Mouse (Mus musculus) kidney, adult 2 months (tissue): ENCODE results near the gene Alox15. TPM values are rescaled to one million over a fixed set of nuclear protein-coding genes. Genes with fewer than 3 reads are reported as not detected.
A peak's percentile ranks its signal among the peaks of the same experiment; 100 is the strongest.

Experiments used
- DNase-seq: peaks from one replicate; pipeline ENCODE4 v3.0.0; 2021
- H3K27ac ChIP-seq: fragments of 200-500 bp; 2 replicates; pipeline ENCODE4 v1.5.1; 2012; ENCODE audit warnings: low read depth, low read length, control low read depth, inconsistent platforms; ENCODE audit not compliant: insufficient read depth
- H3K27me3 ChIP-seq: fragments of 200-500 bp; replicated peaks from 2 replicates; pipeline ENCODE4 v1.6.1; 2012; ENCODE audit warnings: mild to moderate bottlenecking, moderate library complexity, low read length, inconsistent platforms; ENCODE audit not compliant: control insufficient read depth, insufficient read depth
- H3K36me3 ChIP-seq: fragments of 200-500 bp; 2 replicates; pipeline ENCODE4 v1.6.1; 2012; ENCODE audit warnings: mild to moderate bottlenecking, moderate library complexity, low read length, inconsistent platforms; ENCODE audit not compliant: control insufficient read depth, insufficient read depth
- H3K4me1 ChIP-seq: fragments of 200-500 bp; 2 replicates; pipeline ENCODE4 v1.6.1; 2011; ENCODE audit warnings: low read length; ENCODE audit not compliant: control insufficient read depth, insufficient read depth
- H3K4me3 ChIP-seq: fragments of 200-500 bp; 2 replicates; pipeline ENCODE4 v1.5.1; 2011; ENCODE audit warnings: mild to moderate bottlenecking, low read depth, low read length, control low read depth; ENCODE audit not compliant: insufficient read depth
- CTCF ChIP-seq: fragments of 200-500 bp; conservative IDR thresholded peaks from 2 replicates; pipeline ENCODE4 v1.5.1; 2011; ENCODE audit warnings: low read depth, mild to moderate bottlenecking, control low read depth, low read length, moderate library complexity, mixed read lengths; ENCODE audit not compliant: insufficient read depth, insufficient read length
- POLR2A ChIP-seq: fragments of 200-500 bp; IDR thresholded peaks from one replicate; pipeline ENCODE4 v1.6.1; 2011; ENCODE audit warnings: low read depth, low read length, control low read depth
- WGBS: fragments of 180-500 bp; shearing (Covaris S2); methylation state at CpG from one replicate; pipeline ENCODE4 v1.1.7; 2018; 5-methylcytosine and 5-hydroxymethylcytosine counted together
- polyA plus RNA-seq: library from polyadenylated mRNA; depleted of rRNA; stranded (reverse); fragments of >200 nt; gene quantifications from 2 replicates; pipeline ENCODE4 v1.2.3, GENCODE M21; 2012; rRNA removed

Alox15 gene
- polyA plus RNA-seq, 1 experiment, result 0.72 TPM

- Histone ChIP-seq H3K27ac (no peak overlapping the region), H3K36me3 (no peaks in the 10 kb centered on the region), H3K4me1 (peaks cover 3% of the 10 kb centered on the region; the same call in 1 of the 2 replicates), H3K4me3 (no peak overlapping the region), H3K27me3 (no peaks in the 10 kb centered on the region)
- TF ChIP-seq POLR2A, result no peak
- TF ChIP-seq CTCF, result peak; percentile 51
- DNase-seq, result peak; percentile 77
- WGBS, result 12% methylated on average over 9 of the region's 9 CpGs
Measured at GRCm38 (mm10) chr11:70309341-70309740, 42.5 kb downstream of the Alox15 start.

DNA sequence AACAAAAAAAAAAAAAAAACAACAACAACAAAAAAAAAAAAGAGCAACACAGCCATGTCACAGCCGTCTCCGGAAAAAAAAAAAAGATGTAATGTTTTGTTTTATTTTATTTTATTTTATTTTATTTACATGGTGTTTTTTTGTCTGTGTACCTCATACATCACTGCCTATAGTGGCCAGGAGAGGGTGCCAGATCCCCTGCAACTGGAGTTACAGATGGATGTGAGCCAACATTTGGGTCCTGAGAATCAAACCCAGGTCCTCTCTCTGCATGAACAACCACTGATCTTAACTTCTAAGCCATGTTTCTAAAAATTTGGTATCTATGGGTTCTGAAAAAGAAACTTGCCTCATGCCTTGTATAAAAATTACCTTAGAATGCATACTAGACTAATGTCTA lies 43.5 kb downstream of the Alox15 start:
- peaks cover 3% of the 10 kb centered on the region; the same call in 1 of the 2 replicates for H3K4me1 ChIP-seq
- peak; percentile 7 for DNase-seq
- TF ChIP-seq POLR2A (no peak), CTCF (peak; percentile 36)
- H3K4me3 ChIP-seq, result no peak overlapping the region
- no peaks in the 10 kb centered on the region for H3K27me3 ChIP-seq
- no peak overlapping the region for H3K27ac ChIP-seq
- WGBS, result 98% methylated on average over 2 of the region's 2 CpGs
- H3K36me3 ChIP-seq, result no peaks in the 10 kb centered on the region

DNA sequence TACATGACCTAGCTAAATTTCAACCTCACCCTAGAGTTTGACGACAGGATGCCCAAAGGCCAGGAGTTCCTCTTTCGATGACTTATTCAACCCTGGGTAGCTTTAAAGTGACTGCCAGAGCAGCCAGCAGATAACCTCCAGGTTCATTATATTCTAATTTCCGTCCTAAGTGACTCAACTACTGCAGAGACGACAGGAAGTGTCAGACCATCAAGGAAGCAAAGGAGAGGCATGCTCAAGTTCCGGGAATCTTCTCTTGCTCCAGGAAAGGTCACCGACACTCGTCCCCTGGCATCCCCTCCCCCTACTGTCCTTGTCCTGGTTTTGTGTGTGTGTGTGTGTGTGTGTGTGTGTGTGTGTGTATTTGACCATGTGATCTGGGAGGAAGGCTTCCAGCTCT lies 45.7 kb downstream of the Alox15 start:
- Histone ChIP-seq H3K36me3 (no peaks in the 10 kb centered on the region), H3K4me1 (peaks cover 3% of the 10 kb centered on the region; the same call in 1 of the 2 replicates), H3K4me3 (no peak overlapping the region), H3K27ac (no peak overlapping the region), H3K27me3 (no peaks in the 10 kb centered on the region)
- TF ChIP-seq POLR2A (no peak), CTCF (no peak)
- WGBS, result 12% methylated on average over 7 of the region's 7 CpGs
- DNase-seq, result peak; percentile 74

GRCm38 (mm10) chr11:70302293-70302692 lies 49.5 kb downstream of the Alox15 start:
- 82% methylated on average over 4 of the region's 4 CpGs for WGBS
- H3K4me1 ChIP-seq, result peaks cover 3% of the 10 kb centered on the region; the same call in 1 of the 2 replicates

DNA sequence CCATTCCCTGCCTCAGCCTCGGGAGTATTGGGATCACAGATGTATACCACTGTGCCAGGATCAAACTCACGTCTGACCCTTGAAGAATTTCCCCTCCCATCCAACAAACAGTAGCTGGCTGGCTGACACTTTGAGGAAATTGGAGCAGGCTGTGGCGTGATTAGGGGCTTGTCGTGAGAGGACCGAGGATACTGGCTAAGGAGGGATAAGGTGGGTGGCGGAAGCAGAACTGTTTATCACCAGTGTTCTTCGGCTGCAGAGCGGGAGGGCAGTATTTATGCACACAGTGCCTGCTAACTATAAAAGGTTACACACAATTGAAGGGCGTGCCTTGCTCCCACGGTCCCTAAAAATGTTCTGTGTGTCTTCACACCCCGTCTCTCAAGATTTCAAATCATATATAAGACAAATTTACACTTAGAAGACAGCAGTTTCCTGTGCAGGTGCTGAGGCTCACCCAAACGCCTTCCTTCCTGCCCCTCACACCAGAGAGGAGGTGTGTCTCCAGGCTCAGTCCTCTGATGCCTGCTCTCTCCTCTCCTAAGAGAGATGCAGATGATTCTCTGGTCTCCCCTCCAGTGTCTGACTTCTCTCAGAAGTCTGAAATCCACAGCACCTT lies 53.9 kb downstream of the Alox15 start:
- TF ChIP-seq CTCF (no peak), POLR2A (no peak)

More at GRCm38 (mm10) chr11:70302293-70302692, 49.5 kb downstream of the Alox15 start:
- TF ChIP-seq POLR2A (no peak), CTCF (no peak)
- no peak overlapping the region for H3K27ac ChIP-seq
- H3K27me3 ChIP-seq, result no peaks in the 10 kb centered on the region
- no peak overlapping the region for H3K4me3 ChIP-seq
- H3K36me3 ChIP-seq, result no peaks in the 10 kb centered on the region
- DNase-seq, result peak; percentile 36

DNA sequence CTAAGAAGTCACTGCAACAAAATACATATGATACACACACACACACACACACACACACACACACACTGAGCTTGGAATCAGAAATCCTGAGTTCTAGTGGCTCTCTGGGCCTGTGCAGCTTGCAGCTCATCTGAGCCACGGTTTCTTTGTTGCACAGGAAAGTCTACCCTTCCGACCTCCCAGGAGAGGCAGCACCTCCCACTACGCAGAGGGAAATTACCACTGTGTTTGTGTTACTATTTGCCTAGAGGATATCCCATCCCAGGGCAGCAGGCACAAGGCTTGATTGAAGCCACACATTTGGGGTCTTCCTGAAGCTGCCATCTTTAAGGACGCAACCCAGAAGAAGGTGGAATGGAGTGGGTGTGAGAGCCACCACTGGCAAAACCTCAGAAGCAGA lies 54.4 kb downstream of the Alox15 start:
- Histone ChIP-seq H3K4me1 (no peaks in the 10 kb centered on the region), H3K27me3 (no peaks in the 10 kb centered on the region), H3K36me3 (no peaks in the 10 kb centered on the region), H3K4me3 (no peak overlapping the region), H3K27ac (no peak overlapping the region)
- DNase-seq, result peak; percentile 14
- 28% methylated on average over 4 of the region's 4 CpGs for WGBS
- TF ChIP-seq CTCF, result no peak
- TF ChIP-seq POLR2A, result no peak

More for the DNA sequence above, 53.9 kb downstream of the Alox15 start:
- WGBS, result 34% methylated on average over 12 of the region's 12 CpGs
- H3K27ac ChIP-seq, result no peak overlapping the region
- no peak overlapping the region for H3K4me3 ChIP-seq
- H3K4me1 ChIP-seq, result no peaks in the 10 kb centered on the region
- no peaks in the 10 kb centered on the region for H3K27me3 ChIP-seq
- H3K36me3 ChIP-seq, result no peaks in the 10 kb centered on the region
- DNase-seq, result peak; percentile 9

Other genes with a start within 250 kb of the Alox15 start
- gene Mgl2, start 221.7 kb downstream of the Alox15 start, polyA plus RNA-seq, result 5.0 and 6.2 TPM in 2 replicates
- gene Clec10a, start 195.8 kb downstream of the Alox15 start, polyA plus RNA-seq, result 3.1 and 4.0 TPM in 2 replicates
- gene Slc16a11, start 139.3 kb downstream of the Alox15 start, polyA plus RNA-seq, result 36.4 and 56.5 TPM in 2 replicates
- gene Slc16a13, start 131.0 kb downstream of the Alox15 start, polyA plus RNA-seq, result 44.0 and 48.8 TPM in 2 replicates
- 7.9 and 8.8 TPM in 2 replicates for gene Bcl6b, start 122.2 kb downstream of the Alox15 start, polyA plus RNA-seq
- gene 0610010K14Rik, start 114.1 kb downstream of the Alox15 start, polyA plus RNA-seq, result 73.6 and 78.9 TPM in 2 replicates
- 13.9 and 15.8 TPM in 2 replicates for gene Gm21988, start 112.2 kb downstream of the Alox15 start, polyA plus RNA-seq
- 457 and 485 TPM in 2 replicates for gene Rnasek, start 112.2 kb downstream of the Alox15 start, polyA plus RNA-seq
- gene Alox12, start 96.7 kb downstream of the Alox15 start, polyA plus RNA-seq, result 5.8 and 6.0 TPM in 2 replicates
- 0.07 TPM in 1 of 2 replicates, not detected in the other for gene Alox12e, start 29.4 kb downstream of the Alox15 start, polyA plus RNA-seq
- gene Pelp1, start 58.0 kb upstream of the Alox15 start, polyA plus RNA-seq, result 12.4 and 12.9 TPM in 2 replicates
- gene Arrb2, start 80.6 kb upstream of the Alox15 start, polyA plus RNA-seq, result 30.2 and 33.7 TPM in 2 replicates
- gene Med11, start 99.9 kb upstream of the Alox15 start, polyA plus RNA-seq, result 27.0 and 27.9 TPM in 2 replicates
- 11.6 and 12.4 TPM in 2 replicates for gene Zmynd15, start 107.4 kb upstream of the Alox15 start, polyA plus RNA-seq
- gene Cxcl16, start 108.0 kb upstream of the Alox15 start, polyA plus RNA-seq, result 99.3 and 103 TPM in 2 replicates
- 0.31 TPM in 1 of 2 replicates, not detected in the other for gene Tm4sf5, start 153.2 kb upstream of the Alox15 start, polyA plus RNA-seq
- gene Vmo1, start 162.6 kb upstream of the Alox15 start, polyA plus RNA-seq, result 0.15 TPM in 1 of 2 replicates, not detected in the other
- 2.8 and 3.3 TPM in 2 replicates for gene Gltpd2, start 167.2 kb upstream of the Alox15 start, polyA plus RNA-seq
- gene Psmb6, start 173.3 kb upstream of the Alox15 start, polyA plus RNA-seq, result 335 and 398 TPM in 2 replicates
- gene Gm40193, start 180.9 kb upstream of the Alox15 start, polyA plus RNA-seq, result not detected in 2 replicates
- gene Pld2, start 188.0 kb upstream of the Alox15 start, polyA plus RNA-seq, result 16.6 and 18.0 TPM in 2 replicates
- 73.1 and 91.8 TPM in 2 replicates for gene Mink1, start 210.8 kb upstream of the Alox15 start, polyA plus RNA-seq